Mouse (Mus musculus) erythroblast, embryonic 14.5 days (primary cell): ENCODE measurements around the gene Tcea3. TPM values are rescaled to one million over a fixed set of nuclear protein-coding genes. Genes with fewer than 3 reads are reported as not detected.
A peak's percentile ranks its signal among the peaks of the same experiment; 100 is the strongest.

Experiments used
- H3K27me3 ChIP-seq: 2 replicates; pipeline ENCODE4 v1.6.1; 2012; ENCODE audit warnings: inconsistent platforms; ENCODE audit not compliant: control insufficient read depth
- H3K36me3 ChIP-seq: 2 replicates; pipeline ENCODE4 v1.6.1; 2012; ENCODE audit warnings: mild to moderate bottlenecking, inconsistent platforms; ENCODE audit not compliant: control insufficient read depth
- H3K4me1 ChIP-seq: 2 replicates; pipeline ENCODE4 v1.6.1; 2012; ENCODE audit warnings: inconsistent platforms; ENCODE audit not compliant: control insufficient read depth
- H3K4me3 ChIP-seq: replicated peaks from 2 replicates; pipeline ENCODE3; 2012; ENCODE audit warnings: moderate library complexity, mild to moderate bottlenecking, inconsistent platforms
- H3K9me3 ChIP-seq: 2 replicates; pipeline ENCODE4 v1.6.1; 2012; ENCODE audit warnings: low read length, inconsistent platforms, mixed read lengths; ENCODE audit not compliant: control insufficient read depth
- GATA1 ChIP-seq: IDR thresholded peaks from 2 replicates; pipeline ENCODE4 v1.6.1; 2012; ENCODE audit warnings: low read length, inconsistent platforms, mixed read lengths
- TAL1 ChIP-seq: IDR thresholded peaks from 3 replicates; pipeline ENCODE4 v1.6.1; 2012; ENCODE audit warnings: low read length, inconsistent platforms, mixed read lengths
- polyA plus RNA-seq: library from polyadenylated mRNA; stranded (reverse); fragments of >175 nt; gene quantifications from 2 replicates; pipeline ENCODE4 v1.2.3, GENCODE M21; 2012

The Tcea3 gene
- polyA plus RNA-seq, 1 experiment: not detected

DNA sequence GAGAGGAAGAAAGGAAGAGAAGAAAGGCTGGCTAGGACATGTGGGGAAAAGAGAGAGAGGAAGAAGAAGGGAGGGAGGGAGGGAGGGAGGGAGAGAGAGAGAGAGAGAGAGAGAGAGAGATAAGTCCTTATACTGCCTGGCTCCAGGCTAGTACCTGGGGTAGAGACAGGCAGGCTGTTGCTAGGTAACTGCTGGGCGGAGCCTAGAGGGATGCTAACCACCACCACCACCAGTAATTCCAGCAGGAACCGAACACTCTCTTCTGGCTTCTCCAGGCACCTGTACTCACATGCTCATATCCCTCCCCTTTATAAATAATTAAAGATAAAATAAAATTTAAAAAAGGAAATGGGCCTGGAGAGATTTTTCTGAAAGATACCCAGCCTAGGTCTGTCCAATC is 36.3 kb downstream of the Tcea3 start:
- H3K4me3 ChIP-seq: no peak overlapping the region
- H3K9me3 ChIP-seq: peaks cover 5% of the 10 kb centered on the region
- peaks cover 16% of the 10 kb centered on the region for H3K36me3 ChIP-seq
- peaks cover 12% of the 10 kb centered on the region for H3K27me3 ChIP-seq
- peaks cover 28% of the 10 kb centered on the region for H3K4me1 ChIP-seq
- no peak for TF ChIP-seq GATA1
- TF ChIP-seq TAL1: no peak

DNA sequence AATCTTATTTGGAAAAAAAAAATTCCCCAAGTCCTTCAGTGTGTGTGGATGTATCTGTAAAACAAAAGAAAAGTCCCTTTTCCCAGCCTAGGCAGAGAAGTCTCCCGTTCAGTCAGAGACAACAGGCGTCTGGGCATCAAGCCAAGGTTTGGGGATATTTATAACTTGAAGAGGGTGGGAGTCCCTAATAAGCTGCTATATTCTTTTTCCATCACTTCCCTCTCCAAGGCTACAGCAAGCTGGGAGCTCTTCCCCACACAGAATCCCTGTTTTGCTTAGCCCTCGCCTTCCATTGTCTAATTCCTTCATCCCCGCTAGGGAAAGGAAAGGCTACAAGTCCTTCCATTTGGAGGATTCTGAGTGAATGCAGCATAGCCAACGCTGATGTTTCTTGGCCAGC is 36.9 kb downstream of the Tcea3 start, which contains the start of gene Zfp46:
TSS of gene Zfp46 (plus strand) at position 229 of the 400 bp plus-strand sequence.
- peak within 1 kb of the TSS; percentile 79 for H3K4me3 ChIP-seq
- TF ChIP-seq TAL1 (no peak), GATA1 (no peak)
- peaks cover 28% of the 10 kb centered on the region for H3K4me1 ChIP-seq
- H3K27me3 ChIP-seq: peaks cover 12% of the 10 kb centered on the region
- peaks cover 10% of the 10 kb centered on the region for H3K9me3 ChIP-seq
- peaks cover 22% of the 10 kb centered on the region for H3K36me3 ChIP-seq

DNA sequence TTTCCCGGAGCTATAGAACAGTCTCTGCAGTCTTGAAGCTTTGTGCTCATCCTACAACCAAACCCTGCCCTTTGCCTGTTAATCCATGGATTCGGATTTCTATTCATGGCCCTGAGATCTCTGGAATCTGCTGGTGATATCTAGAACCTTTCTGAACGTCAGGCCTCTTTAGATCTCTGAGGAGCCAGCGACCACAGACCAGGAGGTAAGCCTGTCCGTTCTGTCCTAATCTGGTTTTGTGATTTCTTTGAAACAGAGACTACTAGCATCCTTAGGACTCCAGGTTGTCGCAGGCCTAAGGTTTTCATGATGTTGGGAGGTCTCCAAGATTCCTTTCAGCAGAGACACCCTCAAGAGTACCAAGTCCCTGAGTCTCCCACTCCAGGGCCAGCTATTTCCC is 37.4 kb downstream of the Tcea3 start:
- H3K9me3 ChIP-seq: peaks cover 14% of the 10 kb centered on the region
- peak overlapping the region; percentile 79 for H3K4me3 ChIP-seq
- peaks cover 27% of the 10 kb centered on the region for H3K36me3 ChIP-seq
- H3K27me3 ChIP-seq: peaks cover 12% of the 10 kb centered on the region
- TF ChIP-seq TAL1: no peak
- TF ChIP-seq GATA1: no peak
- H3K4me1 ChIP-seq: peaks cover 28% of the 10 kb centered on the region

DNA sequence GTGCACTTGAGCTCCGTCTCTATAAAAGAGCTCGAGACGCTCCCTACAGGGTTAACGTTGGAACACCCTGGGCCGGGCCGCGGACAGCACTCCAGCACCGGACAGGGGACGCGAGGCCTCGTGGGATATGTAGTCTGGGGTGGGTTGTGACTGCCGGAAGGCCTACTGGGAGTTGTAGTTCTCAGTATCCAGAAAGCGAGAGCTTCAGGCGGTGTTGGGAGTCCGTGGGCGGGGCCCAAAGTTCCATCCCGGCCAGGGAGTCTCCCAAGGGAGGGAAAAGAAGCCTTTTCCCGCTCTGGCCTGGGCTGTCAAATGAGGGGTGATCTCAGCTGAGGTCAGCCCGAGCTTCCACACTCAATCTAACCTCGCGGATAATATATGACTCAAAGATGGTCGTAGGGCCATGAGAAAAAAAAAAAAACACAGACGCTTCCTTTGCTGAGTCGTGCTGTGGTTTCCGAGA is 37.9 kb downstream of the Tcea3 start:
- peak overlapping the region; percentile 79 for H3K4me3 ChIP-seq
- H3K9me3 ChIP-seq: peaks cover 19% of the 10 kb centered on the region
- peaks cover 32% of the 10 kb centered on the region for H3K36me3 ChIP-seq
- H3K4me1 ChIP-seq: peaks cover 28% of the 10 kb centered on the region
- H3K27me3 ChIP-seq: peaks cover 12% of the 10 kb centered on the region
- TF ChIP-seq TAL1 (no peak), GATA1 (no peak)

DNA sequence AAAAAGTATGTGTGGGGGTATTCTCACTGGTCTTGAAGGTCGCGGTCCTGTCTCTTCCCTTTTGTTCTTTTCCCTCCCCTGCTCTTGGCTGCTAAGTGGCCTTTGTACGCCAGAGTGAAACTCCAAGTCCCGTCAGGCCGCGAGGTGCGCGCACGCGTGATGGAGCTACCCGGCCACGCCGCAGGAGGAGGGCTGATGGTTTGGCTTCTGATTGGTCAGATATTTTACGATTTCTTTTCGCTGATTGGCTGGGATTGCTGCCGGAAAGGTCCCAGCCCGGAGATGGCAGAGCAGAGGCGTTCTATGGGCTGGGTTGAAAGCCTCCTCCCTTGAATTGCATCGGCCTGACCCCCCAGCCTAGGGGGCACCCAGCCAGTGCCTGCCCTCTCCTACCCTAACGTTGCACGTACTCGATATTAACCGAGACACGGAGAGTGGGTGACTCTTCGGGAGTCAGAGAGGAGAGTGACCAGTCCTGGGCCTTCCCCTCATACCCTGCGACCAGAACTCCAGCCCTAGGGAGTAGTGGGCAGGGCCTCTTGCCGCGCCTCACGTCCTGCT is 38.4 kb downstream of the Tcea3 start:
- Histone ChIP-seq H3K9me3 (peaks cover 24% of the 10 kb centered on the region), H3K4me1 (peaks cover 28% of the 10 kb centered on the region), H3K27me3 (peaks cover 12% of the 10 kb centered on the region), H3K4me3 (peak overlapping the region; percentile 79), H3K36me3 (peaks cover 37% of the 10 kb centered on the region)
- TF ChIP-seq TAL1 (no peak), GATA1 (no peak)

DNA sequence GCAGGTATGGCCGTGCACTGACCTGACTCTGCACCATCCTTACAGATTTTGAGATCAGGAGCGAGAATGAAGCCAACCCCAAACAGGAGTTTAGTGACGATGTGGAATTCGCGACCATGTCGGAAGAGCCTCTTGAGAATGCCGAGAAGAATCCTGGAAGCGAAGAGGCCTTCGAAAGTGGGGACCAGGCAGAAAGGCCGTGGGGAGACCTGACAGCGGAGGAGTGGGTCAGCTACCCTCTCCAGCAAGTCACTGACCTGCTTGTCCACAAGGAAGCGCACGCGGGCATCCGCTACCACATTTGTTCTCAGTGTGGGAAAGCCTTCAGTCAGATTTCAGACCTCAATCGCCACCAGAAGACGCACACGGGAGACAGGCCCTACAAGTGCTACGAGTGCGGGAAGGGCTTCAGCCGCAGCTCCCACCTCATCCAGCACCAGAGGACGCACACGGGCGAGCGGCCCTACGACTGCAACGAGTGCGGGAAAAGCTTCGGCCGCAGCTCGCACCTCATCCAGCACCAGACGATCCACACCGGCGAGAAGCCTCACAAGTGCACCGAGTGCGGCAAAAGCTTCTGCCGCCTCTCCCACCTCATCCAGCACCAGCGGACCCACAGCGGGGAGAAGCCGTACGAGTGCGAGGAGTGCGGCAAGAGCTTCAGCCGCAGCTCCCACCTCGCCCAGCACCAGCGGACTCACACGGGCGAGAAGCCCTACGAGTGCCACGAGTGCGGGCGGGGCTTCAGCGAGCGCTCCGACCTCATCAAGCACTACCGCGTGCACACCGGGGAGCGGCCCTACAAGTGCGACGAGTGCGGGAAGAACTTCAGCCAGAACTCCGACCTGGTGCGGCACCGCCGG is 42.6 kb downstream of the Tcea3 start:
- Histone ChIP-seq H3K36me3 (peaks cover 61% of the 10 kb centered on the region), H3K27me3 (no peaks in the 10 kb centered on the region; the same call in 1 of the 2 replicates), H3K4me3 (no peak overlapping the region), H3K9me3 (peaks cover 26% of the 10 kb centered on the region), H3K4me1 (peaks cover 20% of the 10 kb centered on the region)
- TF ChIP-seq TAL1: no peak
- no peak for TF ChIP-seq GATA1

DNA sequence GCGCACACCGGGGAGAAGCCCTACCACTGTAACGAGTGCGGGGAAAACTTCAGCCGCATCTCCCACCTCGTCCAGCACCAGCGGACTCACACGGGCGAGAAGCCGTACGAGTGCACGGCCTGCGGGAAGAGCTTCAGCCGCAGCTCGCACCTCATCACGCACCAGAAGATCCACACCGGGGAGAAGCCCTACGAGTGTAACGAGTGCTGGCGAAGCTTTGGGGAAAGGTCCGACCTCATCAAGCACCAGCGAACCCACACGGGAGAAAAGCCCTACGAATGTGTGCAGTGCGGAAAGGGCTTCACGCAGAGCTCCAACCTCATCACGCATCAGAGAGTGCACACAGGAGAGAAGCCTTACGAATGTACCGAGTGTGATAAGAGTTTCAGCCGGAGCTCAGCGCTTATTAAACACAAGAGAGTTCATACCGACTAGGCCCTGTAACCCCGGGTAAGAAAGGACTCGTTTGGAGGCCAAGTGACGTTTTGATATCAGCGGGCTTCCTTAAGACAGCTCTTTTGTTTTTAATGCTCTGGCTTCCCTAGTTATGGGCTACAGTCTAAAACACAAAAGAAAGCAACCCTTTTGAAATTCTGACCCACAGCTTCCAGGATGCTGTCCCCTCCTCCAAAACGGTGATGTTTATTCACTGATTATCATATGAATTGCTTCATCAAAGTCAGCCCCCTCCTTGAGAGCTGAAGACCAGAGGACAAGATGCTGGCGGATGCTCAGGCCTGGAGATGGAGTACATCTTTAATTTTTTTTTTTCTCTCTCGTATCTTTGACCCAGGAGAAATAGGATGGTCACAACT is 43.5 kb downstream of the Tcea3 start:
- TF ChIP-seq TAL1: no peak
- no peak for TF ChIP-seq GATA1
- no peak overlapping the region for H3K4me3 ChIP-seq
- peaks cover 17% of the 10 kb centered on the region for H3K4me1 ChIP-seq
- peaks cover 26% of the 10 kb centered on the region for H3K9me3 ChIP-seq
- peaks cover 61% of the 10 kb centered on the region for H3K36me3 ChIP-seq
- no peaks in the 10 kb centered on the region; the same call in 1 of the 2 replicates for H3K27me3 ChIP-seq

DNA sequence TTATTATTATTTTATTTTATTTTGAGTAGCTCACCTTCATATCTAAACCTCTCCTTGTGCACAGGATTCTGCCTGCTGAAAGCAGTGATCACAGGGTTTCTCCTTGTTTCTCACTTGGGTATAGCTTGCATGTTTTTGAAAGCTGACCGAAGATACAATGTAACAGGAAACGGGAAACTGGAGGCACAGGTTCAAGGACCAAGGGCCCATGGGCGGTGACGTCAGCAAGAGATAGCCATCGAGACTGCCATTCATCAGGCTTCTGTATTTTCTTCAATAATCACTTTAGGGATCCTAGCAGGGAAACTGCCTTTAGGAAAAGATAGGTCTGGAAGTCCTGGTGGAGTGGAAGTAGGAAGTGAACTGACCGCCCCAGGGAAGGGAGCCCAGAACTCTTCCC is 44.2 kb downstream of the Tcea3 start:
- Histone ChIP-seq H3K27me3 (no peaks in the 10 kb centered on the region; the same call in 1 of the 2 replicates), H3K36me3 (peaks cover 61% of the 10 kb centered on the region), H3K4me1 (peaks cover 11% of the 10 kb centered on the region), H3K9me3 (peaks cover 26% of the 10 kb centered on the region), H3K4me3 (no peak overlapping the region)
- TF ChIP-seq GATA1 (no peak), TAL1 (no peak)
